Mouse (Mus musculus) thymus, adult 18-20 months (tissue): Measurements from ENCODE around the gene Dach1.

ENCODE experiments used
- DNase-seq, 2 experiments: peaks; one replicate each; pipeline ENCODE4 v3.0.0; 2022; ENCODE audit warnings: mixed read lengths in 2 of 2

Dach1 gene

GRCm38 (mm10) chr14:98106208-98106607 is 63.4 kb downstream of the Dach1 start:
- no peak for DNase-seq

- no peak for DNase-seq
Measured at GRCm38 (mm10) chr14:98104314-98104955, 65.1 kb downstream of the Dach1 start.

GRCm38 (mm10) chr14:98095229-98095628 is 74.3 kb downstream of the Dach1 start:
- no peak for DNase-seq

GRCm38 (mm10) chr14:98089246-98089645 is 80.3 kb downstream of the Dach1 start:
- DNase-seq = no peak

GRCm38 (mm10) chr14:98087355-98087754 is 82.2 kb downstream of the Dach1 start:
- no peak for DNase-seq

- DNase-seq = no peak
Measured at GRCm38 (mm10) chr14:98086794-98087193, 82.8 kb downstream of the Dach1 start.

GRCm38 (mm10) chr14:98085141-98085540 is 84.4 kb downstream of the Dach1 start:
- no peak for DNase-seq

- DNase-seq = no peak
Measured at GRCm38 (mm10) chr14:98084720-98085119, 84.8 kb downstream of the Dach1 start.

GRCm38 (mm10) chr14:98083419-98083818 is 86.1 kb downstream of the Dach1 start:
- no peak for DNase-seq

- no peak for DNase-seq
Measured at GRCm38 (mm10) chr14:98080014-98080413, 89.6 kb downstream of the Dach1 start.

- DNase-seq = no peak
Measured at GRCm38 (mm10) chr14:98077996-98078395, 91.6 kb downstream of the Dach1 start.

GRCm38 (mm10) chr14:98073421-98074080 is 96.0 kb downstream of the Dach1 start:
- no peak for DNase-seq

- no peak for DNase-seq
Measured at GRCm38 (mm10) chr14:98072647-98073420, 96.7 kb downstream of the Dach1 start.

GRCm38 (mm10) chr14:98071877-98072276 is 97.7 kb downstream of the Dach1 start:
- DNase-seq = no peak

GRCm38 (mm10) chr14:98067273-98067905 is 102.2 kb downstream of the Dach1 start:
- DNase-seq = no peak

- DNase-seq = no peak
Measured at GRCm38 (mm10) chr14:98064190-98064589, 105.4 kb downstream of the Dach1 start.

GRCm38 (mm10) chr14:98049329-98049728 is 120.2 kb downstream of the Dach1 start:
- DNase-seq = no peak

- no peak for DNase-seq
Measured at GRCm38 (mm10) chr14:98048403-98048802, 121.2 kb downstream of the Dach1 start.

GRCm38 (mm10) chr14:98047670-98048069 is 121.9 kb downstream of the Dach1 start:
- no peak for DNase-seq

- DNase-seq = no peak
Measured at GRCm38 (mm10) chr14:98046960-98047359, 122.6 kb downstream of the Dach1 start.

- no peak for DNase-seq
Measured at GRCm38 (mm10) chr14:98038524-98038923, 131.0 kb downstream of the Dach1 start.

- DNase-seq = no peak
Measured at GRCm38 (mm10) chr14:98037175-98037574, 132.4 kb downstream of the Dach1 start.

- DNase-seq = no peak
Measured at GRCm38 (mm10) chr14:98035261-98035660, 134.3 kb downstream of the Dach1 start.
